Mouse (Mus musculus): ENCODE measurements around the gene Zswim9. TPM values are rescaled to one million over a fixed set of nuclear protein-coding genes. Genes with fewer than 3 reads are reported as not detected.

Zswim9 gene
- total RNA-seq, 2 experiments from 2014 or later: 3.8 to 5.8 TPM

- ATAC-seq (replicated peaks; ENCODE audit: poor library complexity, severe bottlenecking): no peak
These were observed 6.8 kb downstream of the Zswim9 start for GRCm38 (mm10) chr7:13271704-13272103.

GRCm38 (mm10) chr7:13269394-13269793 is 9.1 kb downstream of the Zswim9 start:
- ATAC-seq (replicated peaks; ENCODE audit: poor library complexity, severe bottlenecking): no peak

GRCm38 (mm10) chr7:13268749-13269260 is 9.7 kb downstream of the Zswim9 start:
- no peak for ATAC-seq (replicated peaks; ENCODE audit: poor library complexity, severe bottlenecking)

- ATAC-seq (replicated peaks; ENCODE audit: poor library complexity, severe bottlenecking): no peak
These were observed 14.1 kb downstream of the Zswim9 start for GRCm38 (mm10) chr7:13264396-13264795.

GRCm38 (mm10) chr7:13263851-13264250 is 14.7 kb downstream of the Zswim9 start:
- ATAC-seq (replicated peaks; ENCODE audit: poor library complexity, severe bottlenecking): no peak

GRCm38 (mm10) chr7:13260746-13261700 is 17.5 kb downstream of the Zswim9 start:
- no peak for ATAC-seq (replicated peaks; ENCODE audit: poor library complexity, severe bottlenecking)

- no peak for ATAC-seq (replicated peaks; ENCODE audit: poor library complexity, severe bottlenecking)
These were observed 65.8 kb downstream of the Zswim9 start, which contains the start of gene Vmn1r89 for GRCm38 (mm10) chr7:13212720-13213119. Gene Vmn1r89 (plus strand): TSS chr7:13213020.

Other genes with a start within 250 kb of the Zswim9 start
- 117 and 163 TPM in 2 replicates for gene Chmp2a, start 243.9 kb downstream of the Zswim9 start, total RNA-seq (2014; fragmentation: Nextera tagmentation)
- 162 and 196 TPM in 2 replicates for gene Chmp2a, start 243.9 kb downstream of the Zswim9 start, total RNA-seq (2017)
- gene Ube2m, start 240.4 kb downstream of the Zswim9 start, total RNA-seq (2014; fragmentation: Nextera tagmentation): 196 and 197 TPM in 2 replicates
- gene Ube2m, start 240.4 kb downstream of the Zswim9 start, total RNA-seq (2017): 126 and 132 TPM in 2 replicates
- 0.43 TPM in 1 of 2 replicates, not detected in the other for gene Mzf1, start 224.0 kb downstream of the Zswim9 start, total RNA-seq (2014; fragmentation: Nextera tagmentation)
- 0.30 and 0.57 TPM in 2 replicates for gene Mzf1, start 224.0 kb downstream of the Zswim9 start, total RNA-seq (2017)
- not detected in 2 replicates for gene Vmn1r85, start 183.5 kb downstream of the Zswim9 start, total RNA-seq (2014; fragmentation: Nextera tagmentation)
- gene Vmn1r85, start 183.5 kb downstream of the Zswim9 start, total RNA-seq (2017): not detected in 2 replicates
- not detected in 2 replicates for gene Vmn1r86, start 158.8 kb downstream of the Zswim9 start, total RNA-seq (2014; fragmentation: Nextera tagmentation)
- gene Vmn1r86, start 158.8 kb downstream of the Zswim9 start, total RNA-seq (2017): not detected in 2 replicates
- gene Vmn1r87, start 138.6 kb downstream of the Zswim9 start, total RNA-seq (2014; fragmentation: Nextera tagmentation): not detected in 2 replicates
- not detected in 2 replicates for gene Vmn1r87, start 138.6 kb downstream of the Zswim9 start, total RNA-seq (2017)
- gene Vmn1r88, start 119.2 kb downstream of the Zswim9 start, total RNA-seq (2014; fragmentation: Nextera tagmentation): 0.26 TPM in 1 of 2 replicates, not detected in the other
- not detected in 2 replicates for gene Vmn1r88, start 119.2 kb downstream of the Zswim9 start, total RNA-seq (2017)
- gene Vmn1r89, start 65.7 kb downstream of the Zswim9 start, total RNA-seq (2014; fragmentation: Nextera tagmentation): not detected in 2 replicates
- not detected in 2 replicates for gene Vmn1r89, start 65.7 kb downstream of the Zswim9 start, total RNA-seq (2017)
- gene Lig1, start 1.4 kb downstream of the Zswim9 start, total RNA-seq (2014; fragmentation: Nextera tagmentation): 152 and 196 TPM in 2 replicates
- gene Lig1, start 1.4 kb downstream of the Zswim9 start, total RNA-seq (2017): 70.0 and 89.5 TPM in 2 replicates
- 2.1 TPM in 1 of 2 replicates, not detected in the other for gene Pla2g4c, start 45.9 kb upstream of the Zswim9 start, total RNA-seq (2014; fragmentation: Nextera tagmentation)
- 0.60 TPM in 1 of 2 replicates, not detected in the other for gene Pla2g4c, start 45.9 kb upstream of the Zswim9 start, total RNA-seq (2017)
- not detected in 2 replicates for gene Cabp5, start 119.4 kb upstream of the Zswim9 start, total RNA-seq (2014; fragmentation: Nextera tagmentation)
- gene Cabp5, start 119.4 kb upstream of the Zswim9 start, total RNA-seq (2017): not detected in 2 replicates
- not detected in 2 replicates for gene Bsph1, start 172.1 kb upstream of the Zswim9 start, total RNA-seq (2014; fragmentation: Nextera tagmentation)
- gene Bsph1, start 172.1 kb upstream of the Zswim9 start, total RNA-seq (2017): not detected in 2 replicates